Mouse (Mus musculus): ENCODE data around the gene Ldlrap1. TPM values are rescaled to one million over a fixed set of nuclear protein-coding genes. Genes with fewer than 3 reads are reported as not detected.

Gene Ldlrap1
- 15.8 to 16.7 TPM (median 16.4 TPM) in 4 replicates for total RNA-seq (2023)

GRCm38 (mm10) chr4:134767426-134768225, at the start of gene Ldlrap1:
Gene Ldlrap1 (minus strand): TSS chr4:134768024.

GRCm38 (mm10) chr4:134703835-134704546, 63.8 kb downstream of the Ldlrap1 start, which contains the start of gene Man1c1:
Gene Man1c1 (minus strand): TSS chr4:134704290.

Other genes starting within 250 kb of the Ldlrap1 start
- gene Mtfr1l, start 232.6 kb downstream of the Ldlrap1 start, total RNA-seq (2023): 41.8 to 47.0 TPM (median 46.7 TPM) in 4 replicates
- gene Selenon, start 215.9 kb downstream of the Ldlrap1 start, total RNA-seq (2023): 0.54 to 3.4 TPM (median 1.6 TPM) in 4 replicates
- gene Man1c1, start 63.7 kb downstream of the Ldlrap1 start, total RNA-seq (2023): 5.9 to 7.3 TPM (median 6.8 TPM) in 4 replicates
- 58.7 to 61.4 TPM (median 59.4 TPM) in 4 replicates for gene Maco1, start 85.3 kb upstream of the Ldlrap1 start, total RNA-seq (2023)
- not detected in 4 replicates for gene Rhd, start 96.5 kb upstream of the Ldlrap1 start, total RNA-seq (2023)
- gene Tmem50a, start 147.0 kb upstream of the Ldlrap1 start, total RNA-seq (2023): 107 to 113 TPM (median 109 TPM) in 4 replicates
- gene Rsrp1, start 155.6 kb upstream of the Ldlrap1 start, total RNA-seq (2023): 288 to 320 TPM (median 311 TPM) in 4 replicates
- gene Syf2, start 162.9 kb upstream of the Ldlrap1 start, total RNA-seq (2023): 196 to 240 TPM (median 223 TPM) in 4 replicates

Data from B cell, adult 62 days (primary cell).